Mouse (Mus musculus) ES-CJ7 (cell line): ENCODE measurements around the gene Cntn4.

Source experiments
- DNase-seq: peaks from one replicate; pipeline ENCODE4 v3.0.0; 2011; ENCODE audit warnings: low read depth, low spot score

Cntn4 gene

GRCm38 (mm10) chr6:106458166-106458565 lies 780.7 kb downstream of the Cntn4 start:
- DNase-seq: no peak

- no peak for DNase-seq
Measured at GRCm38 (mm10) chr6:106462403-106462802, 784.9 kb downstream of the Cntn4 start.

GRCm38 (mm10) chr6:106463857-106464256 lies 786.4 kb downstream of the Cntn4 start:
- DNase-seq: no peak

- DNase-seq: no peak
Measured at GRCm38 (mm10) chr6:106465766-106466165, 788.3 kb downstream of the Cntn4 start.

- no peak for DNase-seq
Measured at GRCm38 (mm10) chr6:106466267-106467029, 789.0 kb downstream of the Cntn4 start.

GRCm38 (mm10) chr6:106471840-106472608 lies 794.6 kb downstream of the Cntn4 start:
- DNase-seq: no peak

GRCm38 (mm10) chr6:106473871-106474270 lies 796.4 kb downstream of the Cntn4 start:
- DNase-seq: no peak

GRCm38 (mm10) chr6:106481533-106481932 lies 804.1 kb downstream of the Cntn4 start:
- no peak for DNase-seq

GRCm38 (mm10) chr6:106496303-106496702 lies 818.8 kb downstream of the Cntn4 start:
- DNase-seq: no peak

GRCm38 (mm10) chr6:106499166-106499565 lies 821.7 kb downstream of the Cntn4 start:
- DNase-seq: no peak

- DNase-seq: no peak
Measured at GRCm38 (mm10) chr6:106503961-106504360, 826.5 kb downstream of the Cntn4 start.

- DNase-seq: no peak
Measured at GRCm38 (mm10) chr6:106520367-106520766, 842.9 kb downstream of the Cntn4 start.

GRCm38 (mm10) chr6:106543500-106543899 lies 866.0 kb downstream of the Cntn4 start:
- DNase-seq: no peak

- DNase-seq: no peak
Measured at GRCm38 (mm10) chr6:106561649-106562048, 884.2 kb downstream of the Cntn4 start.

- DNase-seq: no peak
Measured at GRCm38 (mm10) chr6:106565316-106565715, 887.9 kb downstream of the Cntn4 start.

GRCm38 (mm10) chr6:106565769-106566459 lies 888.5 kb downstream of the Cntn4 start:
- DNase-seq: no peak

GRCm38 (mm10) chr6:106566929-106567621 lies 889.6 kb downstream of the Cntn4 start:
- no peak for DNase-seq

- no peak for DNase-seq
Measured at GRCm38 (mm10) chr6:106580124-106580523, 902.7 kb downstream of the Cntn4 start.

GRCm38 (mm10) chr6:106593756-106594155 lies 916.3 kb downstream of the Cntn4 start:
- peak; percentile 55 for DNase-seq

- DNase-seq: no peak
Measured at GRCm38 (mm10) chr6:106617081-106617480, 939.6 kb downstream of the Cntn4 start.

GRCm38 (mm10) chr6:106621188-106621749 lies 943.8 kb downstream of the Cntn4 start:
- DNase-seq: no peak
